Mouse (Mus musculus): ENCODE measurements around the gene Kcnrg. TPM values are rescaled to one million over a fixed set of nuclear protein-coding genes. Genes with fewer than 3 reads are reported as not detected.
A peak's percentile ranks its signal among the peaks of the same experiment; 100 is the strongest.

Gene Kcnrg
- total RNA-seq, 2 experiments from 2014 or later = 0.64 to 0.74 TPM

- no peak for DNase-seq (ENCODE audit: low spot score in 2 of 2)
- intact Hi-C loops (cut with DNase I) = no loop called here
These were observed 13.1 kb downstream of the Kcnrg start for GRCm38 (mm10) chr14:61620371-61620770.

- intact Hi-C loops (cut with DNase I) = no loop called here
- DNase-seq (ENCODE audit: low spot score in 2 of 2) = no peak
These were observed 28.7 kb downstream of the Kcnrg start for GRCm38 (mm10) chr14:61635969-61636368.

GRCm38 (mm10) chr14:61642668-61643067 is 35.4 kb downstream of the Kcnrg start:
- no peak for DNase-seq (ENCODE audit: low spot score in 2 of 2)
- intact Hi-C loops (cut with DNase I) = loop anchor here (10.0 kb wide), 1 partner anchor 692 kb away; no protein-coding TSS in a partner anchor

- intact Hi-C loops (cut with DNase I) = loop anchor here (10.0 kb wide), 1 partner anchor 689 kb away; no protein-coding TSS in a partner anchor
These were observed 38.3 kb downstream of the Kcnrg start for GRCm38 (mm10) chr14:61645547-61645946.

GRCm38 (mm10) chr14:61647182-61647880 is 40.1 kb downstream of the Kcnrg start:
- intact Hi-C loops (cut with DNase I) = loop anchor here (10.0 kb wide), 1 partner anchor 687 kb away; no protein-coding TSS in a partner anchor
- DNase-seq (ENCODE audit: low spot score in 2 of 2) = peak; percentile 13 to 19

More at GRCm38 (mm10) chr14:61645547-61645946, 38.3 kb downstream of the Kcnrg start:
- no peak for DNase-seq (ENCODE audit: low spot score in 2 of 2)

- intact Hi-C loops (cut with DNase I) = loop anchor here (2.0 to 10.0 kb wide), 2 partner anchors 33 to 687 kb away; no protein-coding TSS in a partner anchor
- DNase-seq (ENCODE audit: low spot score in 2 of 2) = peak in 1 of 2 experiments; percentile 19
These were observed 40.8 kb downstream of the Kcnrg start for GRCm38 (mm10) chr14:61647881-61648684.

- peak; percentile 96 to 97 for DNase-seq (ENCODE audit: low spot score in 2 of 2)
- intact Hi-C loops (cut with DNase I) = loop anchor here (2.0 to 10.0 kb wide), 2 partner anchors 32 to 686 kb away; no protein-coding TSS in a partner anchor
These were observed 41.6 kb downstream of the Kcnrg start for GRCm38 (mm10) chr14:61648685-61649504.

GRCm38 (mm10) chr14:61650291-61650960 is 43.2 kb downstream of the Kcnrg start:
- DNase-seq (ENCODE audit: low spot score in 2 of 2) = peak; percentile 66
- intact Hi-C loops (cut with DNase I) = loop anchor here (2.0 to 10.0 kb wide), 3 partner anchors 394 to 806 kb away; partner anchors contain the start of gene Gucy1b2

- DNase-seq (ENCODE audit: low spot score in 2 of 2) = no peak
- intact Hi-C loops (cut with DNase I) = loop anchor here (10.0 kb wide), 1 partner anchor 388 kb away; no protein-coding TSS in a partner anchor
These were observed 49.2 kb downstream of the Kcnrg start for GRCm38 (mm10) chr14:61656469-61656868.

- DNase-seq (ENCODE audit: low spot score in 2 of 2) = no peak
- intact Hi-C loops (cut with DNase I) = no loop called here
These were observed 54.2 kb downstream of the Kcnrg start for GRCm38 (mm10) chr14:61661496-61661895.

- intact Hi-C loops (cut with DNase I) = no loop called here
- no peak for DNase-seq (ENCODE audit: low spot score in 2 of 2)
These were observed 55.0 kb downstream of the Kcnrg start for GRCm38 (mm10) chr14:61662307-61662706.

Small RNA genes within 50 kb of the gene (microRNA-seq; reads per million reads assigned to microRNA genes)
- gene Mir15a (404 to 1,243 reads per million in 2 experiments), gene Mir16-1 (201 to 536 reads per million in 2 experiments)

Other genes starting within 250 kb of the Kcnrg start
- gene Ebpl, start 247.0 kb upstream of the Kcnrg start, total RNA-seq (2021) = 1 to 10 TPM; 4.3 to 4.5 TPM
- 10 to 100 TPM; 79.1 to 79.7 TPM for gene Kpna3, start 167.6 kb upstream of the Kcnrg start, total RNA-seq (2021)
- 10 to 100 TPM; 43.2 to 45.9 TPM for gene Spryd7, start 50.6 kb upstream of the Kcnrg start, total RNA-seq (2021)
- 10 to 100 TPM; 10.1 to 11.4 TPM for gene Trim13, start 9.2 kb upstream of the Kcnrg start, total RNA-seq (2021)